Mouse (Mus musculus) lung, adult 2 months (tissue): ENCODE measurements around the gene Osbp2.

Source experiments
- CTCF ChIP-seq: fragments of 200-500 bp; IDR thresholded peaks from 2 replicates; pipeline ENCODE4 v1.5.1; 2011; ENCODE audit warnings: mild to moderate bottlenecking, low read length, control low read depth; ENCODE audit not compliant: insufficient read depth
- POLR2A ChIP-seq: fragments of 200-500 bp; IDR thresholded peaks from 2 replicates; pipeline ENCODE4 v1.6.1; 2011; ENCODE audit warnings: low read depth, mild to moderate bottlenecking, control low read depth, low read length, borderline replicate concordance; ENCODE audit errors: extremely low read depth

DNA sequence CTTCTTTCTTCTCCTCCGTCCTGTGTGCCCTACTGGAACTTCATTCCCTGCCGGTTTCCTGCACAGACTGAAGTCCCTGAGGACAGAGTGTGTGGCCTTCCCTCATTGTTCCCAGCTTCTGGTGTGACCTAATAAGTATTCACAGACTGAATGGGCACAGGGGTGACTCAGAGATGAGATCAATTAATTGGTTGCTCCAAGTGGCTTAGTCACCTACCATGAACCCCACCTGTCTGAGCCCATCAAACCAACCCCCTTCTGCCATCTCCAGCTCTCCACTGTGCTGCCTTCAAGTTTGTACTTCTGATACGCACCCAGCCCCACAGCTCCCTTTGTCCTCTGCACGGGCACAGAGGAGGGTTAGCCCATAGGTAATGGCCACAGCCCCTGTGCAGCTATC, 99.4 kb downstream of the Osbp2 start:
- TF ChIP-seq CTCF (no peak), POLR2A (no peak)
